Mouse (Mus musculus) MN1 (cell line): ENCODE results near the gene Eif3d.

Experiments
- DNase-seq: peaks from one replicate; pipeline ENCODE4 v3.0.0-alpha.2; 2016; ENCODE audit warnings: low spot score

The Eif3d gene

DNA sequence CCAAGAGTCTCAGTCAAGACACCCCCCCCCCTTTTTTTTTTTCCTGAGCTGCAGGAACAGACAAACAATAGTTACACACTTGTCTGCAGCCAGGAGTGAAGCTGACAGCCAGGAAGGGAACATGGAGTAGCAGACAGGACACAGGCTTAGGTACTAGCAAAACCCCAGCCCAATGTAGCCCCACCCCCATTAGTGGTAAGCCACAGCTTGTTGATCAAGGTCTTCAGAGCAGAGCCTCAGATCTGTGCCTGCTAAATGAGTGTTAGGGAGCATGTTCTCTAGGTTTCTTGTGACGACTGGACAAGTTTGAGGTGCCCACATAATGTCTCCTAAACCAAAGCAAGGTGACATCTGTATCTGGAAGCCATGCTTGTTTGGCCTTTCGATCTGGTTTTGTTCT lies 16.3 kb downstream of the Eif3d start:
- no peak for DNase-seq

- no peak for DNase-seq
These were observed 17.7 kb downstream of the Eif3d start for GRCm38 (mm10) chr15:77952921-77953320.

- no peak for DNase-seq
These were observed 21.6 kb downstream of the Eif3d start for GRCm38 (mm10) chr15:77949061-77949460.

DNA sequence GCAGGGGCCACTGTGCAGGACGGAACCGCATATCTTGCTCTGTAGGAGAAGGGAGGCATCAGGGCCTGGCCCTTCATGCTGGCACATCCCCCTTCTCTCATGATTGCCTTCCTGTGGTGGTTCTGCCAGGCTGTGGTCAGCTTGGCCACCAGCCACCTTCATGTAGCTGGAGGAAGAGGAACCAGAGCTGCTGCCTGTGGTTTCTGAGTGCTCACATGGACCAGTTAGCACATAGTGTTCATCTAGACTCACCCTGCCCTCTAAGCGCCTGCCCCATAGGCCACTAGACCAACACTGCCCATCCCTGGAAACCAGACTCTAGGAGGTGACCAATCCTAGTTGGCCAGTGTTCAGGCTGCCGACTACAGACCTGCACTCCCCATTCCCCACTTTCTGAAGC lies 24.9 kb downstream of the Eif3d start:
- peak; percentile 64 for DNase-seq

DNA sequence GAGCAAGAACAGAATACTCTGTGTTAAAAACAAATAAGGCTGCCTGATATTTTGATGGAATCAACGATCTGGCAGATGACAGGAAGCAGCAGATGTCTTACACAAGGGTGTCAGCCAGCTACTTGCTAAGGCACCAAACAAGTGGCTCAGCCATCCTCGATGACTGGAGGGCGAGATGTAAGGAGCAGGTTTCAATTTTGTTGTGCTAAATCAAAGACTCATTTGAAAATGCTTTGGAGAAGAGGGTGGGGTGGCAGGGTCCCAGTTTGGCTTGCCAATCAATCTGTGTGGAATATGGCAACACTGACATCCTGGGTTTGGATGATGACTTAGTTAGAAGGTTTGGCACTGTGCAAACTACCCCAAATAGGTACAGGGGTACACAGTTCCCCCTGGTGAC lies 29.1 kb downstream of the Eif3d start:
- DNase-seq, result no peak

DNA sequence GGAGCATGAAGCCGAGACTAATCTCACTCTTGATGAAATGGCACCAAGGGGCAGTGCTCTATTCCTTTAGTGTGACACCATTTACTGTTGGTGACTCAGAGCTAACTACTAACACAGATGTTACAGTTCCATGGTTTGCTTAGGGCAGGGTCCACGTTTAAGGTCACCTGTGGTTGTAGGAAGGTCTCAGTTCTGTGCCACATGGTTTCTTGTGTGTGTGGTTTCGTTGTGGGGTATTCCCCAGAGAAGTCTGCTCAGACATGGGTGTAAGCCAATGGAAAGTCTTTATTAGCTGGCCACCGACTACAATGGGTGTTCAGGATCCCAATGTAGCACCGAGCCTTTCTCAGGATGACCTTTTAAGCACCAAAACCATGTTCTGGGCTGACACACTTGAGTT lies 32.1 kb downstream of the Eif3d start:
- DNase-seq, result no peak

DNA sequence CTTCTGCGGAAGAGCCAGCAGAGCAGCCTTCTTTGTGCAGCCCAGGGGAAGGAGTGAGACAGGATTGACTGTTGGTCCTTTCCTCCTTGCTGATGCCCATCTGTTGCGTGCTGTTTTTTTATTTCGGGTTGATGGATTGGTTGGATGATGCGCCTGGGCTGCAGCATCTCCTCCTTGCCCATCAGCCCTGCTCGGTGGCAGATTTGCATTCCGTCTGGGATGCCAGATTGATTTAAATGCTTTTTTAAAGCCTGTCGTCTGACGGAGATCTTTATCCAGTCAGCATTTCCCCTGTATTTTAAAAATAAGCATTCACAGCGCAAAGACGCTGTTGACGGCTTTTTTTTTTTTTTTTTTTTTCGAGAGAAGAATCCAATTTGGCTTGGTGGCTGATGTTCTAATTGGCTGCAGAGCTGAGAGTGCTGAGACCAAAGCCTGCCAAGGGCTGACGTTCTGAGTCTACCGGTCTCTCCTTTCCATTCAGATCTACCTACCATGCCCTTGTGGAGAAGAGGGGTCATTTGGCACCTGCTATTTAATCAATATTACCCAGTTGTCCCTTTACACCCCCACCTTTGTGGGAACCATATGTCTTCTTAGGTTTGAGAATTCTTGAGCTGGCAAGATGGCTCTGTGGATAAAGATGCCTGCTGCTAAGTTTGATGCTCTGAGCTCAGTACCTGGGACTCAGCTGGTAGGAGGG lies 34.8 kb downstream of the Eif3d start:
- peak; percentile 49 for DNase-seq

GRCm38 (mm10) chr15:77934968-77935367 lies 35.6 kb downstream of the Eif3d start:
- no peak for DNase-seq

DNA sequence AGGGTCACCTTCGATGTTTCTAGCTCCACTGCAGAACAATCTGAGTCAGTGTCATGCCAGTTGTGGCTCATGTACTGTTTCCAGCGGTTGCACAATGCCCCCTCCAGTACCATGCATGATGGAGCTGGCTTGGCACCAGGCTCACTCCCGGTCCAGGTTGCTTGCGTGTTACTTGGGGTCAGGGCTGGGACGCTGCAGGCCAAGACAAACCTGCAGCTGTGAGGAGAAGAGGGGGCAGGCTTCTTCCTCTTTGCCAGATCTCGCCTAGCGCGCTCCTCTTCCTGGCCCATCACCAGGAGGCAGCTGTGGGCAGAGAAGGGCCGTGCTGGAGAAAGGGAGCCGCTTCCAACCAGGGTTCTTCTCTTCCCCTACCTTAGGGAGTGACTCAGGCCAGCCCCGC lies 36.3 kb downstream of the Eif3d start:
- peak; percentile 79 for DNase-seq

- peak; percentile 99 for DNase-seq
These were observed 36.8 kb downstream of the Eif3d start for GRCm38 (mm10) chr15:77933770-77934169.

DNA sequence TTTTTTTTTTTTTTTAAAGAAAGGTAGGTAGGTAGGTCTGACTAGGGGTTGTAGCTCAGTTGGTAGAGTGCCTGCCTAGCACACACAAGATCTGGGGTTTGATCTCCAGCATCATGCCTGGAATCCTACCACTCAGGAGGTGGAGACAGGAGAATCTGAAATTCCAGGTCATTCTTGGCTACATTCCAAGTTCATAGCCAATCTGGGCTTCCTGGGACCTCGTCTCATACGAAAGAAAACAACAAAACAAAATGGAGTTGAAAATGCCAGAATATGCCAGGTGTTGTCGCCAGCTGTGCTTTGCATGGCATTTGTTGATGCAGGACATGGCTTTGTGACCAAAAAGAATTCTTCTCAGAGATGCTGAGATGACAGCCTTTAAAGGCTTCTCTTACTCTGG lies 37.4 kb downstream of the Eif3d start:
- no peak for DNase-seq

- DNase-seq, result peak; percentile 41
These were observed 39.0 kb downstream of the Eif3d start for GRCm38 (mm10) chr15:77931689-77932016.

DNA sequence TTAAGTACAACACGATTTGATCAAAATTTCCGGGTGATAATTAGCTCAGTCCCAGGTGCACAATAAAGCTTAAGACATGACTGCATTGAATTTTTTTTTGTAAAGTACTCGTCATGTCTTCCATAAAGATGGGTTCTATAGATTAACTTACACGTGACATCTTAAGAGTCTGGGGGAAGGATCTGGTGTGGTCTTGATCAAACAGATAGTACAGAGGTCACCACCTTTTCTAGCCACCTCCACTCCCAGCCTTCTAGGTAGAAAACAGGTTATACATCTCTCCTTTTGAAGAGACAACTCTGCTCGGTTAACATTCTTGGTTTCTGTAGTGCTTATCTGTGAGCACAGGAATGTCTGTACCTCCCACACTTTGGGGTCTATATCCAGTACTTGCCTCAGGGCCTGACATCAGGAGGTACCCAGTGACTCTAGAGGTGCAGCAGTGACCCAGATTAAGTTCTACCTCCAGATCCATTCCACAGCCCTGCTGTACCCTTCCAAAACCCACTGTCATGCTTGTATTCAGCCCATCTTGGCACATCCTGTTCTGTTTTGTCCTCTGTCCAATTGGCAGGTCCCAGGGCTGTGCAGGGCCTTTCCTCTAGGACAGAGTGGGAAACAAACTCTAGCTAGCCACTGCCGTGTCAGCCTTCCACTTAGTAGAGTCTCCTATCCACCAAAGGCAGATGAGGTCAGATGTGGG lies 39.5 kb downstream of the Eif3d start:
- no peak for DNase-seq

DNA sequence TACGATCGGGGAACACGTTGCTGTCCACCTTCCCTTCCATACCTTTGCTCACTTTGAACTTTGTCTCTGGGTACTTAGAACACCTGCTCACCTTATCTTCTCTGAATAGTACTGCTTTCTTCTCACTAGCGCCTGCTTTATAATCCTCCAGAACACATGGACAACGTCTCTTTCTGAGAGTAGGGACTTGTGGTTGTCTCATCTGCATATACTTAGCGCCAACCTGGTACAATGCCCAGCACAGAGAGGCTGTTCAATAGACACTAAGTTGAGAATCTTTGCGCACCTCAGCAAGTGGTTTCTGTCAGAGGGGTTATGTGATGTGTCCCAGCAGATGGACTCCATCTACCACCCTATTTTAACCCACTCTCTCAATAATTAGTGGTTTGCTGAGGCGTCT lies 40.8 kb downstream of the Eif3d start:
- DNase-seq, result no peak

- DNase-seq, result peak; percentile 100
These were observed 41.8 kb downstream of the Eif3d start, which contains the start of gene Txn2 for GRCm38 (mm10) chr15:77928673-77929331. Txn2 (minus strand) TSS chr15:77929006.

DNA sequence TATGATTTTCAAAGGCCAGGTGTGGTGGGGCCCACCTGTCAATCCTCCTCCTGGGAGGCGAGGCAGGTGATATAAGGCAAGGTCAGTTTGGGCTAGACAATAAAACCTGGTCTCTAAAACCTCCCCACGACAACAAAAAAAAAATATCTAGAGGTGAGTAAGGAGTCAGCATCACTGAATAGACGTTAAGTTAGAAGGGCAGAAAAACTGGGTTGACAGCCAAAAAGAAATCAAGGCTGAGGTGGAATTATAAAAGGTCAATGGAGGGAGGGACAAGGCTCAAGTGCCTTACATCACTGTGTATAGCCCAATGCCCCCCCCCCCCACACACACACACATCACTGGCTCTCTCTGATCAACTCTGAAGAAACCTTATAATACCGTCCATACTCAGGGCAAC lies 42.5 kb downstream of the Eif3d start:
- no peak for DNase-seq

GRCm38 (mm10) chr15:77926921-77927320 lies 43.7 kb downstream of the Eif3d start:
- DNase-seq, result no peak

GRCm38 (mm10) chr15:77925195-77925594 lies 45.4 kb downstream of the Eif3d start:
- no peak for DNase-seq

- DNase-seq, result no peak
These were observed 47.2 kb downstream of the Eif3d start for GRCm38 (mm10) chr15:77923267-77924035.

DNA sequence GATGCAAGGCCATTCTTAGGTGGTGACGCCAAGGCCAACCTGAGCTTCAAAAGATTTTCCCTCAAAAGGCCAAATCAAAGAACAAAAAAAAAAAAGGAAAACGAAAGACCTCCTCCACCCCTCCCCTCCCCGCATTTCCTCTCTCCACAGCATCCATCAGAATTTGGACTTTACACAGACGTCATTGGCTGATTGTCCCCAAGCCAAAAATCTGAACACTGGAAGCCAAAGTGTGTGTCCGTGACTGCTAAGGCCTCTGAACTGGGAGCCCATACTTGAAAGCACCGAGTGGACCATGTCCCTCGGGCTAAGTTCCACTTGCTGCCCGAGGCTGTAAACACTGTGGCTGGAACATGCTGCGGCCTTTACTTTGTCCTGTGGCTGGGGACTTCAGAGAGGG lies 47.9 kb downstream of the Eif3d start:
- DNase-seq, result no peak

DNA sequence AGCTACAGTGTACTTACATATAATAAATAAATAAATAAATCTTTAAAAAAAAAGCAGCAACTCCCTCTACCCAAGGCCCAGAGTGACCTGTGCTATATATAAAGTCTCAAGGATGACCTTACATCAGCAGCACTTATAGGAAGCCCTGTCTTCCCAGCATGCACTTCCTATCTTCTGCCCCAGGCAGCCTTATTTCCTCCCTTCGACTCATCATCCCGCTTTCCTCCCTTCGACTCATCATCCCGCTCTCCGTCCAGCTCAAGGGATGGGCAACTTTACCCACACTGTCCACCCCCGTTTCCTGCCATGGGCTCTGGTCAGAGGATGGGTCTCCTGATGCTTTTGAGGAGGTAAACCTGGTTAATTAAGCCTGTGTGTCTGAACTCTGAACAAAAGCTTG lies 49.0 kb downstream of the Eif3d start:
- no peak for DNase-seq
